Mouse (Mus musculus) inflammation-experienced regulatory T-cells (primary cell): ENCODE results near the gene Gm16451. TPM values are rescaled to one million over a fixed set of nuclear protein-coding genes. Genes with fewer than 3 reads are reported as not detected.

Source experiments
- polyA plus RNA-seq, 2 experiments: library from polyadenylated mRNA; unstranded; fragments of 100-300 nt; shearing (Covaris generic); gene quantifications; one replicate each; pipeline ENCODE4 v1.2.1; 2017

The Gm16451 gene
- polyA plus RNA-seq = not detected

GRCm38 (mm10) chr7:22118145-22118544 is at the start of gene Gm16451:
Gene Gm16451, minus strand, starts transcription at chr7:22118245.

GRCm38 (mm10) chr7:22163935-22164334 is 45.9 kb upstream of the Gm16451 start, which contains the start of gene Vmn1r142:
Gene Vmn1r142, minus strand, starts transcription at chr7:22164035.

GRCm38 (mm10) chr7:22134641-22135040 is 16.6 kb upstream of the Gm16451 start, which contains the start of gene Gm10666:
Gene Gm10666, minus strand, starts transcription at chr7:22134741.

DNA sequence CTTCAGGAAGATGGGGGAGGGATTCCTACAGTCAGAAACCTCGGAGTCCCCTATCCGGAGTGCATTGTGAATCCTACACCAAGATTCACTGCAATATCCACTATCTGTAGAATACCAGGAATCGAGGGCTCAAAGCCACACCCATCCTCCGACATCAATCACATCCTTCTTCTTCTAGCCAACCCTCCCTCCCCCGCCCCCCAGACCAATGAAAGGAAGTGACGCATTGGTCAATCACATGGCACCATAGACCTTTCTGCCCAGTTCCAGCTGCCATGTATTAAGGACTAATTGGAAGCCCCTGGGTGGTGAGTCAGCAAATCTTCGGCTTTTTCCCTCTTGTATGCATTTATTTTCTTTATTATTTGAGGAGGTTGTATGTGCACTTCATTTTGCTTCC is 49.3 kb downstream of the Gm16451 start, which contains the start of gene Vmn1r139:
Vmn1r139 (plus strand) TSS at position 301 of the 400 bp plus-strand sequence.

Other genes with a start within 250 kb of the Gm16451 start
- gene Gm5891, start 197.0 kb downstream of the Gm16451 start, polyA plus RNA-seq = 1 to 10 TPM in 1 of 2 experiments, under 1 TPM in 1; 0.11 to 1.3 TPM
- gene Vmn1r137, start 123.7 kb downstream of the Gm16451 start, polyA plus RNA-seq = under 1 TPM in 1 of 2 experiments, not detected in 1; 0.32 TPM
- under 1 TPM in 1 of 2 experiments, not detected in 1; 0.34 TPM for gene Vmn1r138, start 89.3 kb downstream of the Gm16451 start, polyA plus RNA-seq
- gene Gm6176, start 61.9 kb downstream of the Gm16451 start, polyA plus RNA-seq = not detected
- under 1 TPM; 0.23 to 0.50 TPM for gene Vmn1r139, start 49.2 kb downstream of the Gm16451 start, polyA plus RNA-seq
- gene Gm10666, start 16.5 kb upstream of the Gm16451 start, polyA plus RNA-seq = not detected
- gene Vmn1r142, start 45.8 kb upstream of the Gm16451 start, polyA plus RNA-seq = not detected
- 1 to 10 TPM in 1 of 2 experiments, not detected in 1; 2.6 TPM for gene Vmn1r143, start 71.1 kb upstream of the Gm16451 start, polyA plus RNA-seq
- under 1 TPM in 1 of 2 experiments, not detected in 1; 0.18 TPM for gene Gm8653, start 83.0 kb upstream of the Gm16451 start, polyA plus RNA-seq
- gene Gm8453, start 111.2 kb upstream of the Gm16451 start, polyA plus RNA-seq = not detected
- not detected for gene Gm4187, start 211.5 kb upstream of the Gm16451 start, polyA plus RNA-seq